In genomic region chr14:60871831-60872230, GRCm38 (mm10) we compare ENCODE assay signal across 16 mouse cellular contexts.
"Had no signal": no experiment of that assay in that cellular context is flagged by ENCODE, and none has a peak within 500 bp of the region (broad histone marks: within the 10 kb centered on the region; RNA-seq: fewer than 3 reads in every experiment).

No protein-coding gene starts in this region.

- H3K9me3 ChIP-seq: limb, embryonic 15.5 days; liver, embryonic 12.5 days; megakaryocyte, embryonic 14.5 days; midbrain, embryonic 12.5 days; neural tube, embryonic 13.5 days had no signal

- H3K9ac ChIP-seq: limb, embryonic 15.5 days; liver, embryonic 12.5 days; lung, embryonic 14.5 days; midbrain, embryonic 12.5 days; neural tube, embryonic 13.5 days had no signal

- H3K4me2 ChIP-seq: limb, embryonic 15.5 days; liver, embryonic 12.5 days; lung, embryonic 14.5 days; midbrain, embryonic 12.5 days; neural tube, embryonic 13.5 days had no signal

- H3K27me3 ChIP-seq: limb, embryonic 15.5 days; liver, embryonic 12.5 days; megakaryocyte, embryonic 14.5 days; midbrain, embryonic 12.5 days; neural tube, embryonic 13.5 days had no signal

- H3K4me3 ChIP-seq: left cerebral cortex, adult 2 months; limb, embryonic 15.5 days; liver, embryonic 12.5 days; megakaryocyte, embryonic 14.5 days; midbrain, embryonic 12.5 days; neural tube, embryonic 13.5 days had no signal

- ATAC-seq: liver, embryonic 12.5 days; midbrain, embryonic 16.5 days had no signal

- H3K27ac ChIP-seq: left cerebral cortex, adult 2 months; limb, embryonic 15.5 days; liver, embryonic 12.5 days; macrophage; midbrain, embryonic 12.5 days; neural tube, embryonic 13.5 days had no signal

- H3K4me1 ChIP-seq: liver, embryonic 12.5 days; megakaryocyte, embryonic 14.5 days had no signal

- DNase-seq: kidney, postnatal 14 days; lung, embryonic 14.5 days; lung, postnatal 14 days; retina, postnatal 1 day; right cerebral cortex, postnatal 4 days; spleen, adult 18-20 months; thymus, adult 18-20 months; thymus, postnatal 14 days had no signal
